Mouse (Mus musculus) heart, adult 11 months (tissue): Measurements from ENCODE around the gene Scgb1a1.
A peak's percentile ranks its signal among the peaks of the same experiment; 100 is the strongest.

Experiments
- DNase-seq: peaks from one replicate; pipeline ENCODE4 v3.0.0; 2022

Gene Scgb1a1

GRCm38 (mm10) chr19:9040649-9041048 is 47.1 kb downstream of the Scgb1a1 start:
- DNase-seq = no peak

DNA sequence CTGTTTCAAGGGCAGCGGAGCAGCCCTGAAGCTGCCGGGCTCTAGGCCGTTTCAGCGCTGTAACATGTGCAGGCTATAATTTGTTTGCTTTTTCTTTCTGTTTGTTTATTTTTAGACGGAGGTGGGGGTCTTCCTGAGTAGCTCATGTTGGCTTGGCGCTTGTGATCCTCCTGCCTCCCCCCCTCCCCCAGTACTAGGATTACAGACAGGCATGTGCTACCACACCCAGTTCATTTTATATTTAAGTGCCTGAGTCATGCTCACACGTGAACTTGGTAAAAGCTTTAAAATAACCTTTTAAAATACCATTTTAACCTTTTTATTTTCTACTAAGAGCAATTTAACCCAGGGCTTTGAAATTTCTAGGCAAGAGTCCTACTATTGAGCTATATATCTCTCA is 47.8 kb downstream of the Scgb1a1 start:
- no peak for DNase-seq

DNA sequence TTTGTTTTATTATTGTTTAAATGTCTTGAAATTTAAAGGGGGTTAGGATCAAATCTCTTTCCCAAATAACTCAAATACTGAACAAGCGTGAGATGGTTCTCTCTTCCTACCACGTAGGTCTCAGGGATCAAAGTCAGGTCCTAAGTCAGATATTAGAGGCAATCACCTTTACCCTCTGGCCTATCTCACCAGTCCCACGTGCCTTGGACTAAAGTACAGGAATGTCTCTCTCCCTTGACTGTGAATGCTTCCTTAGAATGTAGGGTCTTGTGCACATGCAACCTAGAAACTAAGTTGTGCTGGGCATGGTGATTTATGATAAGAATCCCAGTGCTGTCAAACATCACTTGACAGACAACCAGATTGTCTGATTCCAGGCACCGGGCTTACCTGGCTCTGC is 48.5 kb downstream of the Scgb1a1 start:
- no peak for DNase-seq

GRCm38 (mm10) chr19:9038136-9038535 is 49.6 kb downstream of the Scgb1a1 start:
- peak; percentile 79 for DNase-seq

DNA sequence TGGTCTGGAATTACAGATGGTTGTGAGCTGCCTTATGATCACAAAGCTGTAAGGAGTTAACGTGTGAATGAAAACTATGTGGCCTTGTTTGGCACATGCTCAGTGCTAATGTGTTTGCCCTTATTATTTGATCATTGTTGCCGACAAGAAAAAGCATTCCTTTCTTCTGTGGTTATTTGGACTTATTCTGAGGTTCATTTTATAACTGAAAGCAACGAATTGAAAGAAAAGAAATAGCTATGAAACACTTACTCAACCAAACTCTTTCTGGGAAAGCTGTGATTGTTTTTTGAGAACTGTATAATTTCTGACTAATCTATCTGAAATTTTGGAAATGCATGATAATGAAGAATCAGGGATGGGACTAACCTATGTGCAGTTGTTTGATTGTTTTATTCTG is 52.7 kb downstream of the Scgb1a1 start:
- no peak for DNase-seq

- DNase-seq = peak; percentile 93
Measured at GRCm38 (mm10) chr19:9034480-9034879, 53.3 kb downstream of the Scgb1a1 start.
